Mouse (Mus musculus): ENCODE data around the gene Cldn14. TPM values are rescaled to one million over a fixed set of nuclear protein-coding genes. Genes with fewer than 3 reads are reported as not detected.
A peak's percentile ranks its signal among the peaks of the same experiment; 100 is the strongest.
"Not testable (repeated sequence)": the region's sequence is repeated elsewhere in the genome, so short reads cannot be mapped to it uniquely, and the experiment has no call there.

The Cldn14 gene
- polyA plus RNA-seq, 1 experiment = 0.42 TPM

DNA sequence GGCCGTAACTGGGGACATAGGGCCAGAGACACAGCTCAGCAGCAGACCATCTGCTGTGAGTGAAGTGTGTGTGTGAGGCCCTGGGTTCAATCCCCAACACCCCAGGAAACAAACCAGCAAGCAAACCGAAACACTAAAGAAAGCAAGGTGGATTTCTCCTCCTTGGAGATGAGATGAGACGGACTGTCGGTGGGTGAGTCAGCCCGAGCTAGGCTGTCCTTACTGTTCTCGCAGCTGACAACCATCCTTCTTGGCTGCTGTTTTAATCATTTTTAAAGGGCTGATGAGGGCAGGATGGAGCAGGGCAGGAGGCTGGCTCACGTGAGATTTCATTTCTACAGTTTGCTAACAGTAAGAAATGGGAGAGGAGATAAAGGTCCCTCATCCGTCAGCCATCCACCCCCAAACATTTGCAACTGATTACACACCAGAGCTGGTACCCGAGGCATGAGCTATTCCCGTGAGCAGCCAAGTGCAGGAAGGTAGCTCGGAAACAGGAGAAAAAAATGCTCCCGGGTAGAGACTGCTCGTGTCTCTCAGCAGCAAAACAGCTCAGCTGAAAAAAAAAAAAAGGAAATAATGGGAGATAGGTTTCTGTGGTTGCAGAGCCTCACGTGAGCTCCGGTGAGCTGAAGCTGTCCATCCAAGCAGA, 27.3 kb downstream of the Cldn14 start:
- H3K4me3 ChIP-seq (ENCODE audit: low read depth, low read length) = no peak overlapping the region
- TF ChIP-seq CTCF (IDR thresholded peaks at IDR 0.05; ENCODE audit: low read depth, low read length) (no peak), EP300 (IDR thresholded peaks at IDR 0.05; ENCODE audit: insufficient read depth, low read depth, low read length) (no peak), POLR2A (IDR thresholded peaks at IDR 0.05; ENCODE audit: insufficient read depth, low read length) (no peak)
- no peaks in the 10 kb centered on the region for H3K9me3 ChIP-seq (replicated peaks; ENCODE audit: control insufficient read depth, insufficient read depth, low read length, poor library complexity, severe bottlenecking)
- no peaks in the 10 kb centered on the region for H3K36me3 ChIP-seq (ENCODE audit: control insufficient read depth, insufficient read depth, low read length, poor library complexity, severe bottlenecking)
- no peak overlapping the region for H3K27ac ChIP-seq (ENCODE audit: insufficient read depth, low read length)
- no peaks in the 10 kb centered on the region for H3K27me3 ChIP-seq (ENCODE audit: control insufficient read depth, insufficient read depth, low read length, poor library complexity, severe bottlenecking)
- H3K4me1 ChIP-seq (ENCODE audit: control insufficient read depth, insufficient read depth, low read length) = no peaks in the 10 kb centered on the region
- H3K9ac ChIP-seq (ENCODE audit: low read depth, poor library complexity, severe bottlenecking) = no peak overlapping the region

- not testable (repeated sequence) for H3K4me1 ChIP-seq (ENCODE audit: control insufficient read depth, insufficient read depth, low read length); H3K9me3 ChIP-seq (replicated peaks; ENCODE audit: control insufficient read depth, insufficient read depth, low read length, poor library complexity, severe bottlenecking); H3K27me3 ChIP-seq (ENCODE audit: control insufficient read depth, insufficient read depth, low read length, poor library complexity, severe bottlenecking); H3K27ac ChIP-seq (ENCODE audit: insufficient read depth, low read length); H3K36me3 ChIP-seq (ENCODE audit: control insufficient read depth, insufficient read depth, low read length, poor library complexity, severe bottlenecking); H3K9ac ChIP-seq (ENCODE audit: low read depth, poor library complexity, severe bottlenecking); H3K4me3 ChIP-seq (ENCODE audit: low read depth, low read length)
Observed at GRCm38 (mm10) chr16:93980338-93980737, 28.3 kb downstream of the Cldn14 start.

DNA sequence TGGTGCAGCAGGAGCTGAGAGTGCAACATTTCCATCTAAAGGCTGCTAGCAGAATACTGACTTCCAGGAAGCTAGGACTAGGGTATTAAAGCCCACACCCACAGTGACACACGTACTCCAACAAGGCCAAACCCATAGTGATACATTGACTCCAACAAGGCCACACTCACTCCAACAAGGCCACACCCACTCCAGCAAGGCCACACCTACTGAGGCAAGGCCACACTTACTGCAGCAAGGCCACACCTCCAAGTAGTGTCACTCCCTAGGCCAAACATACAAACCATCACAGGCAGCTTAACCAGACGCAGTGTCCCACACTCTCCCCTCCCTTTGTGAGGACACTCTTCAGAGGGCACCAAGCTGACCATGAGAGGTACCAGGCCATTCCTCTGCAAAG, 29.3 kb downstream of the Cldn14 start:
- no peaks in the 10 kb centered on the region for H3K9me3 ChIP-seq (replicated peaks; ENCODE audit: control insufficient read depth, insufficient read depth, low read length, poor library complexity, severe bottlenecking)

DNA sequence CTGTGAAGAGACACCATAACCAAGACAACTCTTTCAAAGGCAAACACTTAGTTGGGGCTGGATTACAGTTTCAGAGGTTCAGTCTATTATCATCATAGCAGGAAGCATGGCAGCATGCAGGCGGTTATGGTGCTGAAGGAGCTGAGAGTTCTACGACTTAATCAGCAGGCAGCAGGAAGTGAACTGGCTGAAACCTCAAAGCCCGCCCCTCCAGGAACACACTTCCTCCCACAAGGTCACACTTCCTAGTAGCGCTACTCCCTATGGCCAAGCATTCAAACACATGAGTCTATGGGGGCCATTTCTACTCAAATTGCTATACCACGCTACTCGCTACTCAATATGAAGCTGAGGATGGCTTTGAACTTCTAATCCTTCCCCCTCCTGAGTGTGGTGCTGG, 31.1 kb downstream of the Cldn14 start:
- Histone ChIP-seq H3K27me3 (ENCODE audit: control insufficient read depth, insufficient read depth, low read length, poor library complexity, severe bottlenecking) (no peaks in the 10 kb centered on the region), H3K9me3 (replicated peaks; ENCODE audit: control insufficient read depth, insufficient read depth, low read length, poor library complexity, severe bottlenecking) (no peaks in the 10 kb centered on the region), H3K4me3 (ENCODE audit: low read depth, low read length) (no peak overlapping the region), H3K36me3 (ENCODE audit: control insufficient read depth, insufficient read depth, low read length, poor library complexity, severe bottlenecking) (no peaks in the 10 kb centered on the region), H3K4me1 (ENCODE audit: control insufficient read depth, insufficient read depth, low read length) (no peaks in the 10 kb centered on the region), H3K9ac (ENCODE audit: low read depth, poor library complexity, severe bottlenecking) (no peak overlapping the region), H3K27ac (ENCODE audit: insufficient read depth, low read length) (no peak overlapping the region)
- TF ChIP-seq POLR2A (IDR thresholded peaks at IDR 0.05; ENCODE audit: insufficient read depth, low read length) = no peak
- no peak for TF ChIP-seq CTCF (IDR thresholded peaks at IDR 0.05; ENCODE audit: low read depth, low read length)
- no peak for TF ChIP-seq EP300 (IDR thresholded peaks at IDR 0.05; ENCODE audit: insufficient read depth, low read depth, low read length)

More for the DNA sequence above, 29.3 kb downstream of the Cldn14 start:
- no peak overlapping the region for H3K4me3 ChIP-seq (ENCODE audit: low read depth, low read length)
- H3K4me1 ChIP-seq (ENCODE audit: control insufficient read depth, insufficient read depth, low read length) = no peaks in the 10 kb centered on the region
- no peaks in the 10 kb centered on the region for H3K27me3 ChIP-seq (ENCODE audit: control insufficient read depth, insufficient read depth, low read length, poor library complexity, severe bottlenecking)
- TF ChIP-seq CTCF (IDR thresholded peaks at IDR 0.05; ENCODE audit: low read depth, low read length) (no peak), POLR2A (IDR thresholded peaks at IDR 0.05; ENCODE audit: insufficient read depth, low read length) (no peak)
- H3K27ac ChIP-seq (ENCODE audit: insufficient read depth, low read length) = no peak overlapping the region
- H3K36me3 ChIP-seq (ENCODE audit: control insufficient read depth, insufficient read depth, low read length, poor library complexity, severe bottlenecking) = no peaks in the 10 kb centered on the region
- no peak overlapping the region for H3K9ac ChIP-seq (ENCODE audit: low read depth, poor library complexity, severe bottlenecking)

DNA sequence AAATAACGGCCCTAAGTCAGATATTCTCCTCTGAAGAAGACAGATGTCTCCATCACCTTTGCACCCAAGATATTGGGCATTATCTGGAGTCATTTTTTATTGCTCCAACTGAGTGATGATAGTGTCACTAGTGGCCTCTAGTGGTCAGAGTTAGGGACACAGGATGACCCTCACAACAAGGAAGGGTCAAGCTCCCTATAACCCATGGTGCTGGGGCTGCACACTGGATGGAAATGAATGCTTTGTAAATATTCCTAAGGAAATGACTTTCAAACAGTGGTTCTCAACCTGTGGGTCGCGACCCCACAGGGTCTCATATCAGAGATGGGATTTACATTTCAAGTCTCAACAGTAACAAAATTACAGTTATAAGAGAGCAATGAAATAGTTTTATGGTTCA, 31.7 kb downstream of the Cldn14 start:
- Histone ChIP-seq H3K36me3 (ENCODE audit: control insufficient read depth, insufficient read depth, low read length, poor library complexity, severe bottlenecking) (no peaks in the 10 kb centered on the region), H3K9me3 (replicated peaks; ENCODE audit: control insufficient read depth, insufficient read depth, low read length, poor library complexity, severe bottlenecking) (no peaks in the 10 kb centered on the region), H3K4me1 (ENCODE audit: control insufficient read depth, insufficient read depth, low read length) (no peaks in the 10 kb centered on the region), H3K27me3 (ENCODE audit: control insufficient read depth, insufficient read depth, low read length, poor library complexity, severe bottlenecking) (no peaks in the 10 kb centered on the region), H3K27ac (ENCODE audit: insufficient read depth, low read length) (no peak overlapping the region), H3K4me3 (ENCODE audit: low read depth, low read length) (no peak overlapping the region), H3K9ac (ENCODE audit: low read depth, poor library complexity, severe bottlenecking) (no peak overlapping the region)
- no peak for TF ChIP-seq POLR2A (IDR thresholded peaks at IDR 0.05; ENCODE audit: insufficient read depth, low read length)
- TF ChIP-seq EP300 (IDR thresholded peaks at IDR 0.05; ENCODE audit: insufficient read depth, low read depth, low read length) = no peak
- TF ChIP-seq CTCF (IDR thresholded peaks at IDR 0.05; ENCODE audit: low read depth, low read length) = peak; percentile 2

- TF ChIP-seq EP300 (IDR thresholded peaks at IDR 0.05; ENCODE audit: insufficient read depth, low read depth, low read length) (no peak), POLR2A (IDR thresholded peaks at IDR 0.05; ENCODE audit: insufficient read depth, low read length) (no peak), CTCF (IDR thresholded peaks at IDR 0.05; ENCODE audit: low read depth, low read length) (peak; percentile 62)
- Histone ChIP-seq H3K27me3 (ENCODE audit: control insufficient read depth, insufficient read depth, low read length, poor library complexity, severe bottlenecking) (no peaks in the 10 kb centered on the region), H3K4me1 (ENCODE audit: control insufficient read depth, insufficient read depth, low read length) (no peaks in the 10 kb centered on the region), H3K9ac (ENCODE audit: low read depth, poor library complexity, severe bottlenecking) (no peak overlapping the region), H3K27ac (ENCODE audit: insufficient read depth, low read length) (no peak overlapping the region), H3K36me3 (ENCODE audit: control insufficient read depth, insufficient read depth, low read length, poor library complexity, severe bottlenecking) (no peaks in the 10 kb centered on the region), H3K9me3 (replicated peaks; ENCODE audit: control insufficient read depth, insufficient read depth, low read length, poor library complexity, severe bottlenecking) (no peaks in the 10 kb centered on the region), H3K4me3 (ENCODE audit: low read depth, low read length) (peak overlapping the region; percentile 54)
Observed at GRCm38 (mm10) chr16:93975430-93975829, 33.2 kb downstream of the Cldn14 start.

All from ES-Bruce4 (cell line).